Mouse (Mus musculus) olfactory bulb, adult 2 months (tissue): ENCODE results near the gene Galntl6.

Experiments
- CTCF ChIP-seq: fragments of 200-500 bp; IDR thresholded peaks from 2 replicates; pipeline ENCODE4 v1.5.1; 2012; ENCODE audit warnings: low read depth, mild to moderate bottlenecking, low read length, moderate library complexity; ENCODE audit not compliant: insufficient read depth
- POLR2A ChIP-seq: fragments of 200-500 bp; IDR thresholded peaks from 2 replicates; pipeline ENCODE4 v1.6.1; 2012; ENCODE audit warnings: mild to moderate bottlenecking, low read depth, low read length, moderate library complexity; ENCODE audit not compliant: insufficient read depth

GRCm38 (mm10) chr8:58886405-58886804, 26.0 kb downstream of the Galntl6 start:
- TF ChIP-seq CTCF: no peak
- TF ChIP-seq POLR2A: no peak
